Mouse (Mus musculus) bone marrow, adult 2 months (tissue): ENCODE results near the gene Cisd3.

Experiments used
- CTCF ChIP-seq: fragments of 200-500 bp; IDR thresholded peaks from 2 replicates; pipeline ENCODE4 v1.5.1; 2011; ENCODE audit warnings: low read length, control low read depth; ENCODE audit not compliant: control insufficient read depth, insufficient read depth
- POLR2A ChIP-seq: fragments of 200-500 bp; IDR thresholded peaks from 2 replicates; pipeline ENCODE4 v1.6.1; 2011; ENCODE audit warnings: low read depth, mild to moderate bottlenecking, control low read depth, low read length, borderline replicate concordance; ENCODE audit not compliant: control insufficient read depth

GRCm38 (mm10) chr11:97668160-97668559, 17.5 kb upstream of the Cisd3 start:
- TF ChIP-seq CTCF (no peak), POLR2A (no peak)
